8 mouse cellular contexts compared by ENCODE assay signal in genomic region chr5:115237803-115238728, GRCm38 (mm10). TPM values are rescaled to one million over a fixed set of nuclear protein-coding genes. Genes with fewer than 3 reads are reported as not detected.
A peak's percentile ranks its signal among the peaks of the same experiment; 100 is the strongest.
DNase-seq lines count a peak whose midpoint lies in the region; ATAC-seq and TF ChIP-seq lines count a peak whose summit lies in the region.

No protein-coding gene starts in this region.

- H3K36me3 ChIP-seq in C2C12 (ENCODE audit: control insufficient read depth, insufficient read depth) = peaks cover 36% of the 10 kb centered on the region
- peaks cover 46% of the 10 kb centered on the region for H3K36me3 ChIP-seq in erythroblast, embryonic 14.5 days (ENCODE audit: control insufficient read depth)
- H3K36me3 ChIP-seq in heart, embryonic 13.5 days = peaks cover 35% of the 10 kb centered on the region
- peaks cover 36% of the 10 kb centered on the region for H3K36me3 ChIP-seq in liver, embryonic 12.5 days
- H3K36me3 ChIP-seq in stomach, embryonic 15.5 days = peaks cover 34% of the 10 kb centered on the region

- H3K27me3 ChIP-seq in C2C12 (ENCODE audit: control insufficient read depth, insufficient read depth, insufficient read length) = no peaks in the 10 kb centered on the region
- peaks cover 31% of the 10 kb centered on the region for H3K27me3 ChIP-seq in erythroblast, embryonic 14.5 days (ENCODE audit: control insufficient read depth)
- peaks cover 17% of the 10 kb centered on the region for H3K27me3 ChIP-seq in heart, embryonic 13.5 days (replicated peaks)
- peaks cover 26% of the 10 kb centered on the region for H3K27me3 ChIP-seq in liver, embryonic 12.5 days (replicated peaks)
- 0 out of 2 replicates have a peak, but pooled peaks cover 3% of the 10 kb centered on the region for H3K27me3 ChIP-seq in stomach, embryonic 15.5 days (replicated peaks)

- peak overlapping the region; percentile 91 for H3K9ac ChIP-seq in heart, embryonic 13.5 days
- H3K9ac ChIP-seq in liver, embryonic 12.5 days = peak overlapping the region; percentile 92
- peak overlapping the region; percentile 96 for H3K9ac ChIP-seq in stomach, embryonic 15.5 days

- ATAC-seq in heart, embryonic 13.5 days (ENCODE audit: extremely low read depth, insufficient number of reproducible peaks, low FRiP score, low TSS enrichment) = peak; percentile 84
- ATAC-seq in liver, embryonic 12.5 days = peak; percentile 90
- peak; percentile 84 for ATAC-seq in stomach, embryonic 15.5 days (ENCODE audit: insufficient read depth, low FRiP score, low read depth)

- peak overlapping the region; percentile 68 for H3K4me3 ChIP-seq in C2C12 (ENCODE audit: insufficient read depth, poor library complexity, severe bottlenecking)
- H3K4me3 ChIP-seq in erythroblast, embryonic 14.5 days (replicated peaks) = peak overlapping the region; percentile 98
- H3K4me3 ChIP-seq in heart, embryonic 13.5 days = peak overlapping the region; percentile 90
- H3K4me3 ChIP-seq in liver, embryonic 12.5 days = peak overlapping the region; percentile 86
- peak overlapping the region; percentile 82 for H3K4me3 ChIP-seq in stomach, embryonic 15.5 days (replicated peaks)

- under 1% methylated on average over 88 of the region's 88 CpGs for WGBS in heart, embryonic 13.5 days
- WGBS in liver, embryonic 12.5 days (ENCODE audit: insufficient replicate concordance) = under 1% methylated on average over 88 of the region's 88 CpGs
- under 1% methylated on average over 88 of the region's 88 CpGs for WGBS in stomach, embryonic 15.5 days

- peaks cover 22% of the 10 kb centered on the region for H3K79me2 ChIP-seq in C2C12 (ENCODE audit: control insufficient read depth, insufficient read depth)

- peak overlapping the region; percentile 95 for H3K4me2 ChIP-seq in heart, embryonic 13.5 days
- H3K4me2 ChIP-seq in liver, embryonic 12.5 days = peak overlapping the region; percentile 92
- peak overlapping the region; percentile 92 for H3K4me2 ChIP-seq in stomach, embryonic 15.5 days

- TF ChIP-seq CTCF in C2C12 (IDR thresholded peaks at IDR 0.05; ENCODE audit: control insufficient read depth, insufficient read depth, insufficient read length) = no peak
- no peak for TF ChIP-seq CTCF in brain, embryonic 14.5 days (IDR thresholded peaks at IDR 0.05; ENCODE audit: borderline replicate concordance, extremely low read depth, insufficient read depth, insufficient read length)

- TF ChIP-seq POLR2A in brain, embryonic 14.5 days (IDR thresholded peaks at IDR 0.05; ENCODE audit: borderline replicate concordance, extremely low read depth, insufficient read depth, insufficient read length, poor library complexity, severe bottlenecking) = peak; percentile 78; the same call in 1 of the 2 replicates

- peaks cover 7% of the 10 kb centered on the region for H3K79me3 ChIP-seq in C2C12 (ENCODE audit: low read depth)

- peaks cover 44% of the 10 kb centered on the region for H3K4me1 ChIP-seq in erythroblast, embryonic 14.5 days (ENCODE audit: control insufficient read depth)
- peaks cover 13% of the 10 kb centered on the region for H3K4me1 ChIP-seq in heart, embryonic 13.5 days
- H3K4me1 ChIP-seq in liver, embryonic 12.5 days = peaks cover 32% of the 10 kb centered on the region
- peaks cover 11% of the 10 kb centered on the region for H3K4me1 ChIP-seq in stomach, embryonic 15.5 days

- peak overlapping the region; percentile 77 for H3K27ac ChIP-seq in heart, embryonic 13.5 days (replicated peaks)
- H3K27ac ChIP-seq in liver, embryonic 12.5 days = peak overlapping the region; percentile 82
- peak overlapping the region; percentile 72; the same call in 1 of the 2 replicates for H3K27ac ChIP-seq in stomach, embryonic 15.5 days

- DNase-seq in brain, embryonic 14.5 days (ENCODE audit: low read depth) = peak; percentile 94
- DNase-seq in kidney, postnatal 10 days = peak; percentile 97
- DNase-seq in natural killer cell, adult 2 months (ENCODE audit: low spot score in 2 of 2) = peak; percentile 89 to 90

- peak overlapping the region; percentile 76 for H3ac ChIP-seq in C2C12 (ENCODE audit: control insufficient read depth, insufficient read length, low read depth)

- no peaks in the 10 kb centered on the region; the same call in 1 of the 2 replicates for H3K9me3 ChIP-seq in erythroblast, embryonic 14.5 days (ENCODE audit: control insufficient read depth, low read length)
- no peaks in the 10 kb centered on the region for H3K9me3 ChIP-seq in heart, embryonic 13.5 days
- no peaks in the 10 kb centered on the region for H3K9me3 ChIP-seq in liver, embryonic 12.5 days (replicated peaks)
- H3K9me3 ChIP-seq in stomach, embryonic 15.5 days = no peaks in the 10 kb centered on the region

TF ChIP-seq in C2C12, 6 proteins besides CTCF, POLR2A, EP300 and RAD21:
- peak; percentile 44 for TF ChIP-seq MAX (IDR thresholded peaks at IDR 0.05)
- TF ChIP-seq FOSL1 (IDR thresholded peaks at IDR 0.05; ENCODE audit: insufficient read depth, low read length, poor library complexity, severe bottlenecking) = no peak
- no peak for TF ChIP-seq CEBPB (IDR thresholded peaks at IDR 0.05; ENCODE audit: low read depth)
- TF ChIP-seq USF1 (IDR thresholded peaks at IDR 0.05; ENCODE audit: low read depth) = no peak
TF ChIP-seq in C2C12: peak in this region for 1.

RNA-seq across cellular contexts. Expression of gene Pop5, which starts 2.4 kb away (rescaled TPM):
- 141 TPM for polyA plus RNA-seq in C2C12 (2012; fragmentation: generic; extraction: Trizol)
- polyA plus RNA-seq in brain, embryonic 14.5 days (2012; rRNA removed) = 57.0 and 82.5 TPM in 2 replicates
- 12.0 and 13.2 TPM in 2 replicates for polyA plus RNA-seq in erythroblast, embryonic 14.5 days (2012)
- 63.6 and 73.0 TPM in 2 replicates for polyA plus RNA-seq in heart, embryonic 13.5 days (2015; fragmentation: Nextera tagmentation; extraction: Ambion mirVana)
- 140 and 143 TPM in 2 replicates for polyA plus RNA-seq in liver, embryonic 12.5 days (2016; fragmentation: Nextera tagmentation; extraction: Ambion mirVana)
- 106 and 116 TPM in 2 replicates for polyA plus RNA-seq in stomach, embryonic 15.5 days (2015; fragmentation: Nextera tagmentation; extraction: Ambion mirVana)

RNA-seq across cellular contexts. Expression of gene Rnf10, which starts 34.6 kb away (rescaled TPM):
- polyA plus RNA-seq in C2C12 (2012; fragmentation: generic; extraction: Trizol) = 194 TPM
- polyA plus RNA-seq in brain, embryonic 14.5 days (2012; rRNA removed) = 200 and 220 TPM in 2 replicates
- 97.3 and 107 TPM in 2 replicates for polyA plus RNA-seq in erythroblast, embryonic 14.5 days (2012)
- polyA plus RNA-seq in heart, embryonic 13.5 days (2015; fragmentation: Nextera tagmentation; extraction: Ambion mirVana) = 111 and 121 TPM in 2 replicates
- 166 and 172 TPM in 2 replicates for polyA plus RNA-seq in liver, embryonic 12.5 days (2016; fragmentation: Nextera tagmentation; extraction: Ambion mirVana)
- polyA plus RNA-seq in stomach, embryonic 15.5 days (2015; fragmentation: Nextera tagmentation; extraction: Ambion mirVana) = 138 and 139 TPM in 2 replicates

RNA-seq across cellular contexts. Expression of gene Coq5, which starts 41.4 kb away (rescaled TPM):
- polyA plus RNA-seq in C2C12 (2012; fragmentation: generic; extraction: Trizol) = 27.6 TPM
- polyA plus RNA-seq in brain, embryonic 14.5 days (2012; rRNA removed) = 15.7 and 20.5 TPM in 2 replicates
- 1.6 and 1.9 TPM in 2 replicates for polyA plus RNA-seq in erythroblast, embryonic 14.5 days (2012)
- 67.1 and 70.2 TPM in 2 replicates for polyA plus RNA-seq in heart, embryonic 13.5 days (2015; fragmentation: Nextera tagmentation; extraction: Ambion mirVana)
- 43.3 and 46.2 TPM in 2 replicates for polyA plus RNA-seq in liver, embryonic 12.5 days (2016; fragmentation: Nextera tagmentation; extraction: Ambion mirVana)
- polyA plus RNA-seq in stomach, embryonic 15.5 days (2015; fragmentation: Nextera tagmentation; extraction: Ambion mirVana) = 46.5 and 47.9 TPM in 2 replicates

RNA-seq across cellular contexts. Expression of gene Cabp1, which starts 43.9 kb away (rescaled TPM):
- polyA plus RNA-seq in C2C12 (2012; fragmentation: generic; extraction: Trizol) = 0.12 TPM
- 28.6 and 32.9 TPM in 2 replicates for polyA plus RNA-seq in brain, embryonic 14.5 days (2012; rRNA removed)
- polyA plus RNA-seq in erythroblast, embryonic 14.5 days (2012) = not detected in 2 replicates
- 0.53 and 0.60 TPM in 2 replicates for polyA plus RNA-seq in heart, embryonic 13.5 days (2015; fragmentation: Nextera tagmentation; extraction: Ambion mirVana)
- 0.20 and 0.36 TPM in 2 replicates for polyA plus RNA-seq in liver, embryonic 12.5 days (2016; fragmentation: Nextera tagmentation; extraction: Ambion mirVana)
- polyA plus RNA-seq in stomach, embryonic 15.5 days (2015; fragmentation: Nextera tagmentation; extraction: Ambion mirVana) = 1.5 and 1.6 TPM in 2 replicates

Comparison
In these comparisons a context has a peak if more than half of its experiments do, and no peak if none do; other contexts are left out.
1. Peak in every context shown above with its lines: DNase-seq, ATAC-seq, H3K4me3 ChIP-seq and H3K27ac ChIP-seq.